In the genomic region with DNA sequence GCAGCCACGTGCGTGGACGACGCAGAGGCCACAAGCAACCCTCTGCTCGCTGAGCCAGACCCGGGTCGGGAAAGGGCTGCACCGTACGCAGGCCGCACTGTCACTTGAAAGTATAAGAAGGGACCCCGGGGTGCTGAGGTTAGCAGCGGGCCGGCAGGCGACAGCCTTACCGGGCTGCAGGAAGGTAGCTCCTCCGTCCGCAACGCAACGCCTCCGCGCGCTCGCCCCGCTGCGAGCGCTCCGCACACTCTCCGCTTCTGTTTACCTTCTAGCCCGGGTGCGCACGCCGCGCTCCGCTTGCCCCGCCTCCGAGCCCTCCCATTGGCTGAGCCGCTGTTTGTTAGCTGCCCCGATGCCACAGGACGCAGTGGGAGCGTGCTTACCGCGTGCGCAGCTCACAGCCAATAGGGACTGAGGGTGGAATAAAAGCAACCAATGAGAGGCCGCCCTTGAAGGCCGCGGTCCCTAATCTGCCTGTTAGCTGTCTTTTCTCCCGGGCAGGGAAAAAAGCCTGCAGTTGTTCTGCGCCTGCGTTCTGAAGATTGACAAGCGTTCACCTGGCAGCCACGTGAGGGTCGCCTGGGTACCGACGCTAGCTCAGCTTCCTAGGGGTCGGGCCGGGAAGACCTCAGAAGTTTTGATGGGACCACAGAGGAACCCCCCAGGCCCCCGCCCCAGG, we compare ENCODE assay signal across 7 mouse cellular contexts. TPM values are rescaled to one million over a fixed set of nuclear protein-coding genes. Genes with fewer than 3 reads are reported as not detected.
A peak's percentile ranks its signal among the peaks of the same experiment; 100 is the strongest.
DNase-seq lines count a peak whose midpoint lies in the region; ATAC-seq and TF ChIP-seq lines count a peak whose summit lies in the region.

No protein-coding gene starts in this region.

- H3K36me3 ChIP-seq in embryonic facial prominence, embryonic 12.5 days = no peaks in the 10 kb centered on the region
- H3K36me3 ChIP-seq in kidney, adult 2 months (ENCODE audit: control insufficient read depth, insufficient read depth, low read length) = no peaks in the 10 kb centered on the region
- H3K36me3 ChIP-seq in limb, embryonic 12.5 days = no peaks in the 10 kb centered on the region
- no peaks in the 10 kb centered on the region for H3K36me3 ChIP-seq in midbrain, embryonic 15.5 days (replicated peaks)
- no peaks in the 10 kb centered on the region for H3K36me3 ChIP-seq in spleen, adult 2 months (ENCODE audit: control insufficient read depth, insufficient read depth, low read length)

- ATAC-seq in embryonic facial prominence, embryonic 12.5 days (ENCODE audit: insufficient number of reproducible peaks, insufficient read depth, low FRiP score, low TSS enrichment) = peak; percentile 100
- peak; percentile 100 for ATAC-seq in limb, embryonic 12.5 days (ENCODE audit: insufficient number of reproducible peaks, insufficient read depth, low FRiP score, low TSS enrichment, low read depth)
- peak; percentile 100 for ATAC-seq in midbrain, embryonic 15.5 days (replicated peaks)

- H3K4me3 ChIP-seq in embryonic facial prominence, embryonic 12.5 days = peak overlapping the region; percentile 67
- peak overlapping the region; percentile 83 for H3K4me3 ChIP-seq in kidney, adult 2 months (ENCODE audit: insufficient read depth, low read depth, low read length)
- H3K4me3 ChIP-seq in limb, embryonic 12.5 days (replicated peaks) = peak overlapping the region; percentile 65
- H3K4me3 ChIP-seq in midbrain, embryonic 15.5 days = peak overlapping the region; percentile 64
- H3K4me3 ChIP-seq in spleen, adult 2 months (ENCODE audit: extremely low read depth, insufficient read depth, insufficient read length) = peak overlapping the region; percentile 84

- DNase-seq in adrenal gland, postnatal 25 days = peak; percentile 98
- DNase-seq in heart, adult 18-20 months = peak; percentile 99
- DNase-seq in kidney, adult 2 months = peak; percentile 99
- DNase-seq in spleen, adult 2 months (ENCODE audit: low read depth in 1 of 2, low spot score in 2 of 2) = peak; percentile 96 to 97

- H3K4me1 ChIP-seq in embryonic facial prominence, embryonic 12.5 days = peaks cover 6% of the 10 kb centered on the region
- peaks cover 34% of the 10 kb centered on the region for H3K4me1 ChIP-seq in kidney, adult 2 months (ENCODE audit: control insufficient read depth, insufficient read depth, low read length)
- peaks cover 10% of the 10 kb centered on the region for H3K4me1 ChIP-seq in limb, embryonic 12.5 days (replicated peaks)
- peaks cover 11% of the 10 kb centered on the region for H3K4me1 ChIP-seq in midbrain, embryonic 15.5 days
- H3K4me1 ChIP-seq in spleen, adult 2 months (ENCODE audit: control insufficient read depth, insufficient read depth, insufficient read length) = peaks cover 24% of the 10 kb centered on the region; the same call in 1 of the 2 replicates

- H3K9ac ChIP-seq in embryonic facial prominence, embryonic 12.5 days = peak overlapping the region; percentile 40
- H3K9ac ChIP-seq in limb, embryonic 12.5 days (replicated peaks) = peak overlapping the region; percentile 52
- H3K9ac ChIP-seq in midbrain, embryonic 15.5 days = peak overlapping the region; percentile 40

- no peak for TF ChIP-seq CTCF in kidney, adult 2 months (conservative IDR thresholded peaks at IDR 0.05; ENCODE audit: insufficient read depth, insufficient read length, low read depth, low read length)
- no peak for TF ChIP-seq CTCF in spleen, adult 2 months (IDR thresholded peaks at IDR 0.05; ENCODE audit: extremely low read depth, insufficient read depth, insufficient read length, insufficient replicate concordance)

- H3K9me3 ChIP-seq in embryonic facial prominence, embryonic 12.5 days = no peaks in the 10 kb centered on the region
- H3K9me3 ChIP-seq in limb, embryonic 12.5 days = no peaks in the 10 kb centered on the region
- no peaks in the 10 kb centered on the region for H3K9me3 ChIP-seq in midbrain, embryonic 15.5 days

- 1% methylated on average over 57 of the region's 57 CpGs for WGBS in embryonic facial prominence, embryonic 12.5 days
- under 1% methylated on average over 57 of the region's 57 CpGs for WGBS in kidney, adult 2 months
- 1% methylated on average over 57 of the region's 57 CpGs for WGBS in limb, embryonic 12.5 days
- WGBS in midbrain, embryonic 15.5 days = 2% methylated on average over 47 of the region's 57 CpGs
- under 1% methylated on average over 57 of the region's 57 CpGs for WGBS in spleen, adult 2 months

- no peaks in the 10 kb centered on the region for H3K27me3 ChIP-seq in embryonic facial prominence, embryonic 12.5 days
- no peaks in the 10 kb centered on the region for H3K27me3 ChIP-seq in kidney, adult 2 months (replicated peaks; ENCODE audit: control insufficient read depth, insufficient read depth, low read length)
- peaks cover 19% of the 10 kb centered on the region for H3K27me3 ChIP-seq in limb, embryonic 12.5 days
- H3K27me3 ChIP-seq in midbrain, embryonic 15.5 days (replicated peaks) = peaks cover 5% of the 10 kb centered on the region
- H3K27me3 ChIP-seq in spleen, adult 2 months (ENCODE audit: control insufficient read depth, insufficient read depth, low read length) = no peaks in the 10 kb centered on the region

- H3K4me2 ChIP-seq in embryonic facial prominence, embryonic 12.5 days (replicated peaks) = peak overlapping the region; percentile 96
- peak overlapping the region; percentile 82 for H3K4me2 ChIP-seq in limb, embryonic 12.5 days
- peak overlapping the region; percentile 79 for H3K4me2 ChIP-seq in midbrain, embryonic 15.5 days

- TF ChIP-seq POLR2A in kidney, adult 2 months (IDR thresholded peaks at IDR 0.05; ENCODE audit: low read depth, low read length) = peak; percentile 61
- peak; percentile 76 for TF ChIP-seq POLR2A in spleen, adult 2 months (IDR thresholded peaks at IDR 0.05; ENCODE audit: low read depth, low read length)

- H3K27ac ChIP-seq in embryonic facial prominence, embryonic 12.5 days = no peak overlapping the region
- H3K27ac ChIP-seq in kidney, adult 2 months (ENCODE audit: insufficient read depth, low read depth, low read length) = peak overlapping the region; percentile 77
- no peak overlapping the region for H3K27ac ChIP-seq in limb, embryonic 12.5 days
- 0 out of 2 replicates have a peak overlapping the region, but pooled peaks have one; percentile 51 for H3K27ac ChIP-seq in midbrain, embryonic 15.5 days
- peak overlapping the region; percentile 77 for H3K27ac ChIP-seq in spleen, adult 2 months (ENCODE audit: insufficient read depth, low read length)

RNA-seq across cellular contexts. Expression of a gene that starts 3.6 kb away (rescaled TPM):
- 196 and 358 TPM in 2 replicates for total RNA-seq in adrenal gland, postnatal 25 days (2021)
- polyA plus RNA-seq in embryonic facial prominence, embryonic 12.5 days (2016; fragmentation: Nextera tagmentation; extraction: Ambion mirVana) = 5.4 and 6.4 TPM in 2 replicates
- total RNA-seq in heart, adult 18-20 months (2021) = 1,000 to 10,000 TPM in 1 of 2 experiments, 100 to 1,000 TPM in 1; 974 to 1,043 TPM
- 157 and 179 TPM in 2 replicates for polyA plus RNA-seq in kidney, adult 2 months (2012; rRNA removed)
- polyA plus RNA-seq in limb, embryonic 12.5 days (2016; fragmentation: Nextera tagmentation; extraction: Ambion mirVana) = 4.0 and 6.0 TPM in 2 replicates
- 2.7 and 3.9 TPM in 2 replicates for polyA plus RNA-seq in midbrain, embryonic 15.5 days (2015; fragmentation: Nextera tagmentation; extraction: Ambion mirVana)
- polyA plus RNA-seq in spleen, adult 2 months (2012; rRNA removed) = 24.0 and 27.5 TPM in 2 replicates

Comparison
In these comparisons a context has a peak if more than half of its experiments do, and no peak if none do; other contexts are left out.
1. H3K27ac ChIP-seq: peak in kidney, adult 2 months (single experiment), midbrain, embryonic 15.5 days (single experiment) and spleen, adult 2 months (single experiment); none in embryonic facial prominence, embryonic 12.5 days (single experiment) and limb, embryonic 12.5 days (single experiment).
2. Peak in every context shown above with its lines, with median percentiles within 50 percentile points of each other: DNase-seq, ATAC-seq, H3K4me2 ChIP-seq, H3K4me3 ChIP-seq and H3K9ac ChIP-seq.